Mouse (Mus musculus) MEL (cell line): ENCODE data around the gene Cwc25. TPM values are rescaled to one million over a fixed set of nuclear protein-coding genes. Genes with fewer than 3 reads are reported as not detected.

Source experiments
- DNase-seq: peaks from one replicate; pipeline ENCODE4 v3.0.0; 2011; ENCODE audit warnings: low read depth, low spot score
- H3K27ac ChIP-seq: 2 replicates; pipeline ENCODE4 v1.5.1; 2012; ENCODE audit warnings: low read depth, mild to moderate bottlenecking, control low read depth, low read length, moderate library complexity; ENCODE audit not compliant: control insufficient read depth
- H3K27me3 ChIP-seq, 2 experiments: fragments of 150-350 bp in 1 of 2; sonication (generic) in 1 of 2; 2 replicates each; pipeline ENCODE4 v1.6.1; 2012; ENCODE audit warnings: low read length in 2 of 2, mild to moderate bottlenecking in 2 of 2, improper control_type of control experiment in 1 of 2, moderate library complexity in 1 of 2; ENCODE audit not compliant: insufficient read depth in 2 of 2, control insufficient read depth in 1 of 2
- H3K36me3 ChIP-seq, 2 experiments: 2 replicates each; pipeline ENCODE4 v1.6.1; 2012 to 2014; ENCODE audit warnings: low read length in 2 of 2, improper control_type of control experiment in 1 of 2, inconsistent platforms in 1 of 2, mild to moderate bottlenecking in 1 of 2; ENCODE audit not compliant: insufficient read depth in 2 of 2, control insufficient read depth in 1 of 2
- H3K4me1 ChIP-seq, 2 experiments: fragments of 150-350 bp in 1 of 2; sonication (generic) in 1 of 2; 2 replicates each; pipeline ENCODE4 v1.6.1; 2012; ENCODE audit warnings: low read length in 2 of 2, improper control_type of control experiment in 1 of 2, mild to moderate bottlenecking in 1 of 2; ENCODE audit not compliant: insufficient read depth in 2 of 2, control insufficient read depth in 1 of 2
- H3K4me3 ChIP-seq, 2 experiments: fragments of 150-350 bp in 1 of 2; sonication (generic) in 1 of 2; 2 replicates each; pipeline ENCODE4 v1.5.1; 2012; ENCODE audit warnings: low read depth in 2 of 2, low read length in 2 of 2, mild to moderate bottlenecking in 2 of 2, moderate library complexity in 2 of 2, control low read depth in 1 of 2, improper control_type of control experiment in 1 of 2; ENCODE audit not compliant: control insufficient read depth in 1 of 2, insufficient read depth in 1 of 2
- H3K79me2 ChIP-seq: 2 replicates; pipeline ENCODE4 v1.6.1; 2012; ENCODE audit warnings: mild to moderate bottlenecking, low read length, moderate library complexity; ENCODE audit not compliant: control insufficient read depth, poor library complexity, insufficient read depth
- H3K9ac ChIP-seq: 2 replicates; pipeline ENCODE4 v1.6.1; 2012; ENCODE audit warnings: low read depth, mild to moderate bottlenecking, control low read depth, low read length, moderate library complexity; ENCODE audit not compliant: control insufficient read depth, poor library complexity, severe bottlenecking
- H3K9me3 ChIP-seq: fragments of 150-350 bp; sonication (generic); replicated peaks from 2 replicates; pipeline ENCODE4 v1.6.1; 2012; ENCODE audit warnings: mild to moderate bottlenecking, low read length, improper control_type of control experiment, moderate library complexity; ENCODE audit not compliant: insufficient read depth
- CTCF ChIP-seq, 3 experiments: IDR thresholded peaks in 2 of 3; conservative IDR thresholded peaks in 1 of 3; 2 replicates each; pipeline ENCODE4 v1.5.1; 2011 to 2012; ENCODE audit warnings: low read length in 3 of 3, low read depth in 2 of 3, mild to moderate bottlenecking in 2 of 3, improper control_type of control experiment in 1 of 3, inconsistent platforms in 1 of 3, mixed read lengths in 1 of 3, moderate library complexity in 1 of 3; ENCODE audit not compliant: control insufficient read depth in 1 of 3, insufficient read depth in 1 of 3, poor library complexity in 1 of 3, severe bottlenecking in 1 of 3
- ETS1 ChIP-seq: IDR thresholded peaks from 2 replicates; pipeline ENCODE4 v1.6.1; 2012; ENCODE audit warnings: low read depth, mild to moderate bottlenecking, inconsistent platforms, low read length, improper control_type of control experiment, moderate library complexity
- GABPA ChIP-seq: IDR thresholded peaks from 2 replicates; pipeline ENCODE4 v1.6.1; 2012; ENCODE audit warnings: low read depth, mild to moderate bottlenecking, inconsistent platforms, low read length, improper control_type of control experiment, moderate library complexity
- GATA1 ChIP-seq: IDR thresholded peaks from 2 replicates; pipeline ENCODE4 v1.6.1; 2011; ENCODE audit warnings: low read depth, low read length, improper control_type of control experiment
- HCFC1 ChIP-seq: IDR thresholded peaks from 2 replicates; pipeline ENCODE4 v1.6.1; 2012; ENCODE audit warnings: low read depth, mild to moderate bottlenecking, inconsistent platforms, low read length, improper control_type of control experiment, moderate library complexity
- JUND ChIP-seq: IDR thresholded peaks from 2 replicates; pipeline ENCODE4 v1.6.1; 2011; ENCODE audit warnings: low read depth, mild to moderate bottlenecking, improper control_type of control experiment, low read length
- MAX ChIP-seq: IDR thresholded peaks from 2 replicates; pipeline ENCODE4 v1.6.1; 2011; ENCODE audit warnings: low read length, improper control_type of control experiment
- NRF1 ChIP-seq: IDR thresholded peaks from 2 replicates; pipeline ENCODE4 v1.6.1; 2014; ENCODE audit warnings: low read depth, mild to moderate bottlenecking, inconsistent platforms, low read length, improper control_type of control experiment, moderate library complexity; ENCODE audit not compliant: poor library complexity, insufficient read depth, severe bottlenecking
- POLR2AphosphoS2 ChIP-seq: IDR thresholded peaks from 2 replicates; pipeline ENCODE4 v1.6.1; 2011; ENCODE audit warnings: low read length, improper control_type of control experiment
- RAD21 ChIP-seq: IDR thresholded peaks from 2 replicates; pipeline ENCODE4 v1.6.1; 2011; ENCODE audit warnings: mild to moderate bottlenecking, low read depth, low read length, improper control_type of control experiment
- TAL1 ChIP-seq: IDR thresholded peaks from 2 replicates; pipeline ENCODE4 v1.6.1; 2012; ENCODE audit warnings: mild to moderate bottlenecking, inconsistent platforms, low read length, moderate library complexity, mixed read lengths
- USF1 ChIP-seq: IDR thresholded peaks from 2 replicates; pipeline ENCODE4 v1.6.1; 2014; ENCODE audit warnings: low read depth, mild to moderate bottlenecking, inconsistent platforms, low read length, improper control_type of control experiment, moderate library complexity
- ZNF384 ChIP-seq: IDR thresholded peaks from 2 replicates; pipeline ENCODE4 v1.6.1; 2012; ENCODE audit warnings: low read depth, mild to moderate bottlenecking, inconsistent platforms, low read length, improper control_type of control experiment
- polyA plus RNA-seq, 2 experiments: library from polyadenylated mRNA; stranded (reverse) in 1 of 2; unstranded in 1 of 2; fragments of >175 nt in 1 of 2; fragments of >200 nt in 1 of 2; gene quantifications; 2 replicates each; pipeline versions ENCODE4 v1.2.1 to v1.2.4; 2012; ENCODE audit warnings: low replicate concordance in 2 of 2, low read depth in 1 of 2; ENCODE audit not compliant: insufficient read length in 2 of 2, insufficient read depth in 1 of 2, missing spikeins in 1 of 2
- total RNA-seq: library from RNA; depleted of rRNA; stranded (reverse); fragments of 300-350 nt; gene quantifications from 2 replicates; pipeline ENCODE4 v1.2.3, GENCODE M21; 2012

The Cwc25 gene
- total and polyA plus RNA-seq, 3 experiments = 16.7 to 20.8 TPM; not detected in 1

GRCm38 (mm10) chr11:97809235-97810121 is 43.1 kb upstream of the Cwc25 start:
- Histone ChIP-seq H3K27me3 (no peaks in the 10 kb centered on the region), H3K4me3 (no peak overlapping the region), H3K9me3 (no peaks in the 10 kb centered on the region), H3K9ac (no peak overlapping the region), H3K27ac (no peak overlapping the region), H3K79me2 (no peaks in the 10 kb centered on the region), H3K36me3 (peaks cover 0 to 11% of the 10 kb centered on the region in 2 experiments; a peak in 2 of 4 replicates), H3K4me1 (peaks cover 2 to 15% of the 10 kb centered on the region in 2 experiments)
- no peak for DNase-seq
- no peak for TF ChIP-seq POLR2AphosphoS2
- TF ChIP-seq ETS1 = no peak
- no peak for TF ChIP-seq RAD21
- TF ChIP-seq USF1 = no peak
- no peak for TF ChIP-seq NRF1
- TF ChIP-seq JUND = no peak
- TF ChIP-seq GABPA = no peak
- TF ChIP-seq ZNF384 = no peak

DNA sequence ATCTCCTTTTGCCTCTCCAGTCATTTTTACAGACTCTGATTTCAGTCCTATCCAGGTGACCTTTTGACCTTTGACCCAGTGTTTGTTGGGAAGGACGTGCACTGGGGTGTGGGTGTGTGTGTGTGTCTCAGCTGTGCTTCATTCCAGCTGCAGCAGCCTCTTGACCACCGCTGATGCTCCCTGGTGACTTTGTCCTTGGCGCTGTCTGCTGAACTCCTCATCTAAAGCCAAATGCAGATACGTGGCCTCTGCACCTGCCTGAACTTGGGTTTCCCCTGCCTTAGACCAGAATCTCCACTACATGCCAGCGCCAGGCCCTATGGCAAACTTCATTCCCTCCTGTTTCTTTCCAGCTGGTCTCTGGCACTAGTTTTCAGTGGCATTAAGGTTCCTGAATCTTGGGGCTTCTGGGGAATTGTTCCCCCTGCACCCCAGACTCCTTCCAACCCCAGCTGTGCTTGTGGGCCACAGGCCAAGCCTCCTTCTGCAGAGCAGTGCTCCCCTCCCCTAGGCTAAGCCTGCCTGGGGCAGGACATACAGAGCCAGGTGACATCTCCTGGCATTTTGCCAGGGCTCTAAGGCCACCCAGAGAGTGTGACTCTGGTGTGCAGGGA is 42.4 kb upstream of the Cwc25 start:
- TF ChIP-seq HCFC1 (no peak), GATA1 (no peak)
- TF ChIP-seq, all 39 proteins: peak for 0
- no peak for DNase-seq
- peaks cover 2 to 15% of the 10 kb centered on the region in 2 experiments for H3K4me1 ChIP-seq
- H3K4me3 ChIP-seq = no peak overlapping the region
- H3K9me3 ChIP-seq = no peaks in the 10 kb centered on the region
- no peak overlapping the region for H3K9ac ChIP-seq
- peaks cover 0 to 11% of the 10 kb centered on the region in 2 experiments; a peak in 2 of 4 replicates for H3K36me3 ChIP-seq
- no peaks in the 10 kb centered on the region for H3K27me3 ChIP-seq
- H3K79me2 ChIP-seq = no peaks in the 10 kb centered on the region
- no peak overlapping the region for H3K27ac ChIP-seq

- H3K36me3 ChIP-seq = peaks cover 0 to 11% of the 10 kb centered on the region in 2 experiments; a peak in 2 of 4 replicates
- no peak for DNase-seq
- no peak overlapping the region for H3K4me3 ChIP-seq
- H3K9me3 ChIP-seq = no peaks in the 10 kb centered on the region
- H3K79me2 ChIP-seq = no peaks in the 10 kb centered on the region
- H3K27me3 ChIP-seq = no peaks in the 10 kb centered on the region
- H3K27ac ChIP-seq = no peak overlapping the region
- TF ChIP-seq ZNF384 (peak; percentile 46; the same call in 1 of the 2 replicates), USF1 (no peak), CTCF (IDR thresholded peaks at IDR 0.05 in 2 of 3, conservative IDR thresholded peaks at IDR 0.05 in 1 of 3; ENCODE audit: control insufficient read depth in 1 of 3, insufficient read depth in 1 of 3, low read depth in 2 of 3, low read length in 3 of 3, poor library complexity in 1 of 3, severe bottlenecking in 1 of 3) (no peak), MAX (no peak), POLR2AphosphoS2 (no peak), TAL1 (no peak)
- H3K9ac ChIP-seq = no peak overlapping the region
- peaks cover 2 to 15% of the 10 kb centered on the region in 2 experiments for H3K4me1 ChIP-seq
These were observed 41.7 kb upstream of the Cwc25 start for GRCm38 (mm10) chr11:97808093-97808492.
